Mouse (Mus musculus) kidney, adult 18-20 months (tissue): ENCODE results near the gene Prtn3.

ENCODE experiments used
- DNase-seq: peaks from one replicate; pipeline ENCODE4 v3.0.0; 2021

The Prtn3 gene

GRCm38 (mm10) chr10:79855558-79856184 lies 18.6 kb upstream of the Prtn3 start:
- DNase-seq: peak; percentile 90

- DNase-seq: no peak
Measured at GRCm38 (mm10) chr10:79856280-79856679, 18.0 kb upstream of the Prtn3 start.

GRCm38 (mm10) chr10:79856704-79857451 lies 17.4 kb upstream of the Prtn3 start:
- DNase-seq: no peak

GRCm38 (mm10) chr10:79857452-79857811 lies 16.8 kb upstream of the Prtn3 start:
- DNase-seq: peak; percentile 79

- no peak for DNase-seq
Measured at GRCm38 (mm10) chr10:79857894-79858293, 16.4 kb upstream of the Prtn3 start.

- DNase-seq: peak; percentile 69
Measured at GRCm38 (mm10) chr10:79858416-79859074, 15.7 kb upstream of the Prtn3 start.

- DNase-seq: no peak
Measured at GRCm38 (mm10) chr10:79859116-79859515, 15.2 kb upstream of the Prtn3 start.

- DNase-seq: no peak
Measured at GRCm38 (mm10) chr10:79860079-79860911, 14.0 kb upstream of the Prtn3 start.

GRCm38 (mm10) chr10:79861230-79862048 lies 12.8 kb upstream of the Prtn3 start:
- DNase-seq: peak; percentile 78

- DNase-seq: no peak
Measured at GRCm38 (mm10) chr10:79862049-79862788, 12.1 kb upstream of the Prtn3 start.

GRCm38 (mm10) chr10:79862925-79863324 lies 11.4 kb upstream of the Prtn3 start:
- DNase-seq: no peak

- DNase-seq: no peak
Measured at GRCm38 (mm10) chr10:79864351-79865188, 9.7 kb upstream of the Prtn3 start.

- DNase-seq: no peak
Measured at GRCm38 (mm10) chr10:79865189-79865601, 9.1 kb upstream of the Prtn3 start.

- peak; percentile 72 for DNase-seq
Measured at GRCm38 (mm10) chr10:79865801-79866295, 8.4 kb upstream of the Prtn3 start.

GRCm38 (mm10) chr10:79866601-79867000 lies 7.7 kb upstream of the Prtn3 start:
- no peak for DNase-seq

- no peak for DNase-seq
Measured at GRCm38 (mm10) chr10:79871845-79872244, 2.4 kb upstream of the Prtn3 start.

- no peak for DNase-seq
Measured at GRCm38 (mm10) chr10:79872862-79873261, 1.4 kb upstream of the Prtn3 start.

- DNase-seq: no peak
Measured at GRCm38 (mm10) chr10:79873313-79873712, 963 bp upstream of the Prtn3 start.

GRCm38 (mm10) chr10:79873715-79874289 lies 474 bp upstream of the Prtn3 start:
- DNase-seq: no peak

GRCm38 (mm10) chr10:79877174-79877573 lies 2.9 kb downstream of the Prtn3 start:
- no peak for DNase-seq
